Mouse (Mus musculus) erythroblast, embryonic 14.5 days (primary cell): ENCODE results near the gene Psme3. TPM values are rescaled to one million over a fixed set of nuclear protein-coding genes. Genes with fewer than 3 reads are reported as not detected.
A peak's percentile ranks its signal among the peaks of the same experiment; 100 is the strongest.
"Not testable (repeated sequence)": the region's sequence is repeated elsewhere in the genome, so short reads cannot be mapped to it uniquely, and the experiment has no call there.

Experiments
- H3K27me3 ChIP-seq: 2 replicates; pipeline ENCODE4 v1.6.1; 2012; ENCODE audit warnings: inconsistent platforms; ENCODE audit not compliant: control insufficient read depth
- H3K36me3 ChIP-seq: 2 replicates; pipeline ENCODE4 v1.6.1; 2012; ENCODE audit warnings: mild to moderate bottlenecking, inconsistent platforms; ENCODE audit not compliant: control insufficient read depth
- H3K4me1 ChIP-seq: 2 replicates; pipeline ENCODE4 v1.6.1; 2012; ENCODE audit warnings: inconsistent platforms; ENCODE audit not compliant: control insufficient read depth
- H3K4me3 ChIP-seq: replicated peaks from 2 replicates; pipeline ENCODE3; 2012; ENCODE audit warnings: moderate library complexity, mild to moderate bottlenecking, inconsistent platforms
- H3K9me3 ChIP-seq: 2 replicates; pipeline ENCODE4 v1.6.1; 2012; ENCODE audit warnings: low read length, inconsistent platforms, mixed read lengths; ENCODE audit not compliant: control insufficient read depth
- GATA1 ChIP-seq: IDR thresholded peaks from 2 replicates; pipeline ENCODE4 v1.6.1; 2012; ENCODE audit warnings: low read length, inconsistent platforms, mixed read lengths
- TAL1 ChIP-seq: IDR thresholded peaks from 3 replicates; pipeline ENCODE4 v1.6.1; 2012; ENCODE audit warnings: low read length, inconsistent platforms, mixed read lengths
- polyA plus RNA-seq: library from polyadenylated mRNA; stranded (reverse); fragments of >175 nt; gene quantifications from 2 replicates; pipeline ENCODE4 v1.2.3, GENCODE M21; 2012

Psme3 gene
- polyA plus RNA-seq, 1 experiment: 26.2 TPM

GRCm38 (mm10) chr11:101327311-101327710, 11.3 kb downstream of the Psme3 start:
- Histone ChIP-seq H3K9me3 (no peaks in the 10 kb centered on the region), H3K4me3 (no peak overlapping the region), H3K36me3 (peaks cover 69% of the 10 kb centered on the region), H3K4me1 (peaks cover 13% of the 10 kb centered on the region), H3K27me3 (no peaks in the 10 kb centered on the region)
- TF ChIP-seq GATA1: no peak
- no peak for TF ChIP-seq TAL1

GRCm38 (mm10) chr11:101328941-101329635, 13.1 kb downstream of the Psme3 start:
- TF ChIP-seq GATA1: no peak
- no peak for TF ChIP-seq TAL1
- Histone ChIP-seq H3K36me3 (peaks cover 52% of the 10 kb centered on the region), H3K4me1 (peaks cover 9% of the 10 kb centered on the region), H3K4me3 (no peak overlapping the region), H3K27me3 (no peaks in the 10 kb centered on the region), H3K9me3 (no peaks in the 10 kb centered on the region)

- Histone ChIP-seq H3K36me3 (peaks cover 38% of the 10 kb centered on the region), H3K27me3 (no peaks in the 10 kb centered on the region), H3K4me3 (no peak within 1 kb of the TSS), H3K4me1 (peaks cover 13% of the 10 kb centered on the region), H3K9me3 (no peaks in the 10 kb centered on the region)
- no peak for TF ChIP-seq GATA1
- TF ChIP-seq TAL1: no peak
These were observed 14.4 kb downstream of the Psme3 start, which contains the start of gene Aoc3 for GRCm38 (mm10) chr11:101330371-101330924. Aoc3 (plus strand) TSS chr11:101330605.

GRCm38 (mm10) chr11:101330961-101331360, 14.9 kb downstream of the Psme3 start:
- Histone ChIP-seq H3K36me3 (peaks cover 33% of the 10 kb centered on the region), H3K4me1 (peaks cover 11% of the 10 kb centered on the region)
- H3K27me3 ChIP-seq, H3K4me3 ChIP-seq, H3K9me3 ChIP-seq: not testable (repeated sequence)

- Histone ChIP-seq H3K27me3 (no peaks in the 10 kb centered on the region), H3K4me3 (no peak overlapping the region), H3K4me1 (peaks cover 8% of the 10 kb centered on the region), H3K36me3 (peaks cover 20% of the 10 kb centered on the region), H3K9me3 (no peaks in the 10 kb centered on the region)
- TF ChIP-seq TAL1 (no peak), GATA1 (no peak)
These were observed 16.5 kb downstream of the Psme3 start for GRCm38 (mm10) chr11:101332537-101332936.

GRCm38 (mm10) chr11:101334023-101334422, 18.0 kb downstream of the Psme3 start:
- no peak for TF ChIP-seq GATA1
- TF ChIP-seq TAL1: no peak
- H3K36me3 ChIP-seq: peaks cover 7% of the 10 kb centered on the region

GRCm38 (mm10) chr11:101334516-101334915, 18.5 kb downstream of the Psme3 start:
- no peaks in the 10 kb centered on the region for H3K27me3 ChIP-seq
- TF ChIP-seq GATA1 (no peak), TAL1 (no peak)
- peaks cover 3% of the 10 kb centered on the region; the same call in 1 of the 2 replicates for H3K36me3 ChIP-seq
- H3K4me3 ChIP-seq: no peak overlapping the region
- H3K9me3 ChIP-seq: no peaks in the 10 kb centered on the region
- peaks cover 21% of the 10 kb centered on the region for H3K4me1 ChIP-seq

More at GRCm38 (mm10) chr11:101334023-101334422, 18.0 kb downstream of the Psme3 start:
- H3K4me1 ChIP-seq: peaks cover 21% of the 10 kb centered on the region
- H3K4me3 ChIP-seq: no peak overlapping the region
- no peaks in the 10 kb centered on the region for H3K9me3 ChIP-seq
- no peaks in the 10 kb centered on the region for H3K27me3 ChIP-seq

GRCm38 (mm10) chr11:101335685-101336084, 19.7 kb downstream of the Psme3 start:
- H3K36me3 ChIP-seq: peaks cover 3% of the 10 kb centered on the region; the same call in 1 of the 2 replicates
- no peak overlapping the region for H3K4me3 ChIP-seq
- H3K27me3 ChIP-seq: no peaks in the 10 kb centered on the region
- TF ChIP-seq GATA1 (no peak), TAL1 (no peak)
- peaks cover 21% of the 10 kb centered on the region for H3K4me1 ChIP-seq
- H3K9me3 ChIP-seq: no peaks in the 10 kb centered on the region

GRCm38 (mm10) chr11:101338123-101338760, 22.2 kb downstream of the Psme3 start:
- Histone ChIP-seq H3K36me3 (no peaks in the 10 kb centered on the region), H3K4me1 (peaks cover 21% of the 10 kb centered on the region), H3K9me3 (no peaks in the 10 kb centered on the region), H3K27me3 (no peaks in the 10 kb centered on the region; the same call in 1 of the 2 replicates), H3K4me3 (peak overlapping the region; percentile 25)
- TF ChIP-seq TAL1 (no peak), GATA1 (no peak)
